Mouse (Mus musculus) embryonic facial prominence, embryonic 12.5 days (tissue): ENCODE measurements at regions not wholly inside any gene's neighbourhood (a gene's known extent, or its start where the extent isn't known, plus 50 kb on each side); places are given as distances from the start of the nearest gene placed in this dataset.

Experiments
- ATAC-seq: fragments of 200-750 bp; cut with Nextera tagmentation; 2 replicates; pipeline ENCODE4 v1.8.0; 2017; ENCODE audit not compliant: insufficient number of reproducible peaks, insufficient read depth, low FRiP score, low TSS enrichment
- H3K27ac ChIP-seq: fragments of 300-500 bp; sonication (generic); 2 replicates; pipeline ENCODE4 v1.5.1; 2016; ENCODE audit warnings: mild to moderate bottlenecking
- H3K27me3 ChIP-seq: fragments of 300-500 bp; sonication (generic); 2 replicates; pipeline ENCODE4 v1.6.1; 2016; ENCODE audit warnings: mild to moderate bottlenecking, moderate library complexity
- H3K36me3 ChIP-seq: fragments of 300-500 bp; sonication (generic); 2 replicates; pipeline ENCODE4 v1.6.1; 2016; ENCODE audit warnings: mild to moderate bottlenecking
- H3K4me1 ChIP-seq: fragments of 300-500 bp; sonication (generic); 2 replicates; pipeline ENCODE4 v1.6.1; 2016
- H3K4me2 ChIP-seq: fragments of 300-500 bp; sonication (generic); replicated peaks from 2 replicates; pipeline ENCODE4 v1.6.1; 2016; ENCODE audit warnings: mild to moderate bottlenecking, moderate library complexity
- H3K4me3 ChIP-seq: fragments of 300-500 bp; sonication (generic); 2 replicates; pipeline ENCODE4 v1.5.1; 2016; ENCODE audit warnings: mild to moderate bottlenecking
- H3K9ac ChIP-seq: fragments of 300-500 bp; sonication (generic); 2 replicates; pipeline ENCODE4 v1.6.1; 2016; ENCODE audit warnings: mild to moderate bottlenecking, moderate library complexity
- H3K9me3 ChIP-seq: fragments of 300-500 bp; sonication (generic); 2 replicates; pipeline ENCODE4 v1.6.1; 2016; ENCODE audit warnings: mild to moderate bottlenecking, moderate library complexity
- WGBS: fragments of 180-500 bp; shearing (Covaris S2); methylation state at CpG from one replicate; pipeline ENCODE4 v1.1.7; 2016; 5-methylcytosine and 5-hydroxymethylcytosine counted together

- WGBS: 26% methylated on average over 5 of the region's 5 CpGs
- no peak overlapping the region for H3K4me3 ChIP-seq
- H3K36me3 ChIP-seq: no peaks in the 10 kb centered on the region
- H3K27me3 ChIP-seq: no peaks in the 10 kb centered on the region
- H3K9ac ChIP-seq: no peak overlapping the region
- no peaks in the 10 kb centered on the region for H3K9me3 ChIP-seq
- H3K4me1 ChIP-seq: peaks cover 15% of the 10 kb centered on the region; the same call in 1 of the 2 replicates
- no peak overlapping the region for H3K4me2 ChIP-seq
- no peak overlapping the region for H3K27ac ChIP-seq
- ATAC-seq: no peak
Measured at GRCm38 (mm10) chr12:106943874-106944273, 544.6 kb upstream of the 3110018I06Rik start.

GRCm38 (mm10) chr12:106952621-106953020, 535.8 kb upstream of the 3110018I06Rik start:
- Histone ChIP-seq H3K9me3 (no peaks in the 10 kb centered on the region), H3K4me3 (no peak overlapping the region), H3K4me2 (no peak overlapping the region), H3K27me3 (no peaks in the 10 kb centered on the region), H3K36me3 (no peaks in the 10 kb centered on the region), H3K9ac (no peak overlapping the region), H3K4me1 (0 out of 2 replicates have a peak, but pooled peaks cover 12% of the 10 kb centered on the region), H3K27ac (no peak overlapping the region)
- ATAC-seq: no peak
- WGBS: 84% methylated on average over 11 of the region's 11 CpGs

DNA sequence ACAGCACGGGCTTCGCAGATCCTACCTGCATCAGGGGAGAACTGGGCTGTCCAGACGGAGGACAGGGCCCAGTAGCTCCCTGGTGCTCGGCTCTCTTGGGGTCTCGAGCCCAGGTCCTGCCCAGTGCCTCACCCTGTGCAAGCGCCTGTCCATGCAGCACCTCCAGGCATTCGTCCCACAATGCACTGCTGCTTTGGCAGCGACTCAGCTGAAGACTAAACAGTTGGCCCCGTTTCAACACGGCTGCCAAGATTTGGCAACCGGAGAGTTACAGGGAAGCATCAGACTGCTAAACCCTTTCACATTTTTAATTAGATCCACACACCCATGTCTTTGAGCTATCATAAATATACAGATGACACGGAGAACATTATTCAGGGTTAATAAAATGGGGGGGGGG, 532.7 kb upstream of the 3110018I06Rik start:
- Histone ChIP-seq H3K9ac (no peak overlapping the region), H3K27me3 (no peaks in the 10 kb centered on the region), H3K27ac (no peak overlapping the region), H3K9me3 (no peaks in the 10 kb centered on the region), H3K4me3 (no peak overlapping the region), H3K4me2 (no peak overlapping the region), H3K4me1 (0 out of 2 replicates have a peak, but pooled peaks cover 12% of the 10 kb centered on the region), H3K36me3 (no peaks in the 10 kb centered on the region)
- ATAC-seq: no peak
- 69% methylated on average over 12 of the region's 12 CpGs for WGBS

GRCm38 (mm10) chr12:106956266-106956665, 532.2 kb upstream of the 3110018I06Rik start:
- H3K4me1 ChIP-seq: 0 out of 2 replicates have a peak, but pooled peaks cover 12% of the 10 kb centered on the region
- 0 out of 2 replicates have a peak overlapping the region, but pooled peaks have one; percentile 32 for H3K27ac ChIP-seq
- H3K9ac ChIP-seq: no peak overlapping the region
- WGBS: 90% methylated on average over 6 of the region's 6 CpGs
- ATAC-seq: no peak
- no peaks in the 10 kb centered on the region for H3K9me3 ChIP-seq
- H3K4me3 ChIP-seq: no peak overlapping the region
- no peaks in the 10 kb centered on the region for H3K27me3 ChIP-seq
- H3K36me3 ChIP-seq: no peaks in the 10 kb centered on the region
- no peak overlapping the region for H3K4me2 ChIP-seq

DNA sequence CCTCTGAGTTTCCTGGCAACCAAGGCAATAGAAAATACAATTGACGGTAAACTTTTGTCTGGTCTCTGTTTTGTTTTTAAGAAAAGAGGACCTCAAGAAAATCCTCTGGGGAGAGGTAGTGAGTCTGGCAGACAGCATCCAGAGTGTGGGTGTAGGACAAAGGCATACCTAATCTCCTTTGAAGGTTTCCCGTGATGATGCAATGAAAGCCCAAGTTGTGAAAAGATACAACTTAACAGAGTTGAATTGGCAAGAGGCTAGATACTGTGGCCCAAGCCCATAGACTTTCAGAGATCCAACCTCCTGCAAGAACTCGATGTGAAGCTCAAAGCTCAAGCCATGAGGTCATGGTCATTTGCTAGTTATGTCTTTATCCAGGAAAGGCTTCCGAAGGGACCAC, 526.4 kb upstream of the 3110018I06Rik start:
- H3K9ac ChIP-seq: no peak overlapping the region
- H3K9me3 ChIP-seq: no peaks in the 10 kb centered on the region
- no peaks in the 10 kb centered on the region for H3K36me3 ChIP-seq
- ATAC-seq: no peak
- no peak overlapping the region for H3K27ac ChIP-seq
- no peaks in the 10 kb centered on the region for H3K4me1 ChIP-seq
- H3K27me3 ChIP-seq: no peaks in the 10 kb centered on the region
- WGBS: 82% methylated on average over 4 of the region's 4 CpGs
- H3K4me2 ChIP-seq: no peak overlapping the region
- no peak overlapping the region for H3K4me3 ChIP-seq

DNA sequence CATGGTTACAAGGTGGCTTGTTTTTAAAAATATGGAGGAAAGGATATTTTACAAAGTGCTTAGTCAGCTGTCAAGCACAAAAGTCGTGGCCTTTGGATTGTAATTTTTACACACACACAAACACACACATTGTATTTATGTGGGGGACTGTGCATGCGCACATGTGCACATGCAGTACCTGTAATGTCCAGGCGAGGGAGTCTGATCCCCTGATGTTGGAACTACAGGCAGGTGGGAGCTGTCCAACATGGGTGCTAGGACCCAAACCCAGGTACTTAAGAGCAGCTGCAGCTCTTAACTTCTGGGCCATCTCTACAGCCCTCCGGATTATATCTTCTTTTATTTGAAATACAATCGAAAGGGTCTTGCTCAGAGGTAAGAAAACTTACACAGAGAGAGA, 524.7 kb upstream of the 3110018I06Rik start:
- no peak overlapping the region for H3K9ac ChIP-seq
- no peak overlapping the region for H3K4me3 ChIP-seq
- no peak for ATAC-seq
- 57% methylated on average over 5 of the region's 5 CpGs for WGBS
- H3K4me1 ChIP-seq: no peaks in the 10 kb centered on the region
- no peaks in the 10 kb centered on the region for H3K9me3 ChIP-seq
- no peak overlapping the region for H3K4me2 ChIP-seq
- H3K27ac ChIP-seq: no peak overlapping the region
- H3K27me3 ChIP-seq: no peaks in the 10 kb centered on the region
- no peaks in the 10 kb centered on the region for H3K36me3 ChIP-seq

DNA sequence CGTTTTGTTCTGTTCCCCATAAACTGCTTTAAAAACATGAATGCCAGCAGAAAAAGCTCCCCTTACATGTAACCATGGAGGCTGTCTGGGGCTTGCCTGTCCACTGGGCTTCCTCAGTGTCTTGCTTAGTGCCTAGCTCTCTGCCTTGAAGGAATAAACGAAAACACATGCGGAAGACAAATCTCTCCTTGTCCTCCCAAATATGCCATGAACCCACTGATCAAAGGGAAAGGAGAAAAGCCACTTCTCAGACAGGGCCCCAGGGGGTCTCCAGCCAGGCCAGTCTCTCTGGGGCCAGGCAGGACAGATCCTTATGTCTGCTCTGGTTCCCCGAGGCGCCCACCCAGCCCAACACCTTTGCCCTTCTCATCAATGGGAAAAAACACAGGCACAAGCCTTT, 518.6 kb upstream of the 3110018I06Rik start:
- Histone ChIP-seq H3K27ac (peak overlapping the region; percentile 65; the same call in 1 of the 2 replicates), H3K4me2 (no peak overlapping the region), H3K36me3 (no peaks in the 10 kb centered on the region), H3K4me1 (peaks cover 15% of the 10 kb centered on the region), H3K27me3 (no peaks in the 10 kb centered on the region), H3K4me3 (no peak overlapping the region), H3K9ac (no peak overlapping the region), H3K9me3 (no peaks in the 10 kb centered on the region)
- peak; percentile 60; the same call in 1 of the 2 replicates for ATAC-seq
- 16% methylated on average over 5 of the region's 5 CpGs for WGBS

- Histone ChIP-seq H3K4me3 (no peak overlapping the region), H3K9me3 (no peaks in the 10 kb centered on the region), H3K9ac (no peak overlapping the region), H3K4me2 (no peak overlapping the region), H3K27me3 (no peaks in the 10 kb centered on the region), H3K36me3 (no peaks in the 10 kb centered on the region), H3K27ac (no peak overlapping the region), H3K4me1 (no peaks in the 10 kb centered on the region)
- WGBS: 70% methylated on average over 3 of the region's 3 CpGs
- ATAC-seq: no peak
Measured at GRCm38 (mm10) chr12:106992421-106992820, 496.0 kb upstream of the 3110018I06Rik start.

DNA sequence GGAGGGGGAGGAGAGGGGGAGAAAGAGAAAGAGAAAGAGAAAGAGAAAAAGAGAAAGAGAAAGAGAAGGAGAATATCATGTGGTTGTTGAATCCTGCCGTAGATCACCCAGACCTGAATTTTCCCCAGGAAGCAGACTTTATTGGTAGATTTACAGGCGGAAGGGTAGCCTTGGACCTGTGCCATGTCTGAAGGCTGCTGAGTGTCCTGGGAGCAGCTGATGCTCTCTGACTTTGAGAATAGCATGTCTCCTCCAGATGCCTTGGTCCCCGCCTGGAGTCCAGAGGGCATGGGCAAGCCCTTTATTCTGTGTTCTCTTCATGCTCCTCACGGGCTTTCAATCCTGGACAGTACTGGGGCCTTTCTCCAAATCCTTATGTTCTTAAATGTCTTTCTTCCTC, 495.4 kb upstream of the 3110018I06Rik start:
- Histone ChIP-seq H3K4me3 (no peak overlapping the region), H3K4me1 (no peaks in the 10 kb centered on the region), H3K27me3 (no peaks in the 10 kb centered on the region), H3K27ac (no peak overlapping the region), H3K36me3 (no peaks in the 10 kb centered on the region), H3K4me2 (no peak overlapping the region), H3K9ac (no peak overlapping the region), H3K9me3 (no peaks in the 10 kb centered on the region)
- ATAC-seq: no peak
- 82% methylated on average over 4 of the region's 4 CpGs for WGBS

- no peaks in the 10 kb centered on the region for H3K9me3 ChIP-seq
- no peak for ATAC-seq
- H3K9ac ChIP-seq: no peak overlapping the region
- 0 out of 2 replicates have a peak, but pooled peaks cover 8% of the 10 kb centered on the region for H3K4me1 ChIP-seq
- H3K4me2 ChIP-seq: 0 out of 2 replicates have a peak overlapping the region, but pooled peaks have one; percentile 1
- no peaks in the 10 kb centered on the region for H3K27me3 ChIP-seq
- H3K4me3 ChIP-seq: no peak overlapping the region
- no peaks in the 10 kb centered on the region for H3K36me3 ChIP-seq
- peak overlapping the region; percentile 23; the same call in 1 of the 2 replicates for H3K27ac ChIP-seq
- WGBS: 59% methylated on average over 18 of the region's 20 CpGs
Measured at GRCm38 (mm10) chr12:107010995-107011786, 477.2 kb upstream of the 3110018I06Rik start.

DNA sequence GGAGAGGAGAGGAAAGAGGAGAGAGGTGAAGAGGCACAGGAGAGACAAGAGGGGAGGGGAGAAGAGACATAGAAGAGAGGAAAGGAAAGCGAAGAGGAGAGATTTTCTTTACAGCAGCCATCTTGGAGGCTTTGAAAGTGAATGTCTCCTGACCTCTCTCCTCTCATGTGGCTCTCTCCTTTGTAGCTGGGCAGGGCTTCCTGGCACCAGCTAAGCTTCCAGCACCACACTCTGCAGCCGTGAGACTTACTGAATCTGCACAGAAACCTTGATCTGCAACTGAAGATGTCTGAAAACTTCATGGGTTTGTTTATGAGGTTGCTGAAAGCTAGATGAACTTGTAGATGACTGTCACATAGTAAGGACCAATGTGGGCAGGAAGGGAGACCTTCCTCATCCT, 471.6 kb upstream of the 3110018I06Rik start:
- no peaks in the 10 kb centered on the region for H3K4me1 ChIP-seq

GRCm38 (mm10) chr12:107021806-107022205, 466.6 kb upstream of the 3110018I06Rik start:
- Histone ChIP-seq H3K4me3 (no peak overlapping the region), H3K9ac (no peak overlapping the region), H3K36me3 (no peaks in the 10 kb centered on the region), H3K27me3 (no peaks in the 10 kb centered on the region), H3K4me2 (no peak overlapping the region), H3K9me3 (no peaks in the 10 kb centered on the region), H3K27ac (no peak overlapping the region), H3K4me1 (no peaks in the 10 kb centered on the region)
- 78% methylated on average over 1 of the region's 1 CpGs for WGBS
- no peak for ATAC-seq

More for the DNA sequence above, 471.6 kb upstream of the 3110018I06Rik start:
- H3K4me3 ChIP-seq: no peak overlapping the region
- H3K4me2 ChIP-seq: no peak overlapping the region
- ATAC-seq: no peak
- no peaks in the 10 kb centered on the region for H3K36me3 ChIP-seq
- no peaks in the 10 kb centered on the region for H3K9me3 ChIP-seq
- no peak overlapping the region for H3K9ac ChIP-seq
- no peaks in the 10 kb centered on the region for H3K27me3 ChIP-seq
- no peak overlapping the region for H3K27ac ChIP-seq
- WGBS: 66% methylated on average over 2 of the region's 2 CpGs
